Mouse (Mus musculus): ENCODE results near the gene Lif.

DNA sequence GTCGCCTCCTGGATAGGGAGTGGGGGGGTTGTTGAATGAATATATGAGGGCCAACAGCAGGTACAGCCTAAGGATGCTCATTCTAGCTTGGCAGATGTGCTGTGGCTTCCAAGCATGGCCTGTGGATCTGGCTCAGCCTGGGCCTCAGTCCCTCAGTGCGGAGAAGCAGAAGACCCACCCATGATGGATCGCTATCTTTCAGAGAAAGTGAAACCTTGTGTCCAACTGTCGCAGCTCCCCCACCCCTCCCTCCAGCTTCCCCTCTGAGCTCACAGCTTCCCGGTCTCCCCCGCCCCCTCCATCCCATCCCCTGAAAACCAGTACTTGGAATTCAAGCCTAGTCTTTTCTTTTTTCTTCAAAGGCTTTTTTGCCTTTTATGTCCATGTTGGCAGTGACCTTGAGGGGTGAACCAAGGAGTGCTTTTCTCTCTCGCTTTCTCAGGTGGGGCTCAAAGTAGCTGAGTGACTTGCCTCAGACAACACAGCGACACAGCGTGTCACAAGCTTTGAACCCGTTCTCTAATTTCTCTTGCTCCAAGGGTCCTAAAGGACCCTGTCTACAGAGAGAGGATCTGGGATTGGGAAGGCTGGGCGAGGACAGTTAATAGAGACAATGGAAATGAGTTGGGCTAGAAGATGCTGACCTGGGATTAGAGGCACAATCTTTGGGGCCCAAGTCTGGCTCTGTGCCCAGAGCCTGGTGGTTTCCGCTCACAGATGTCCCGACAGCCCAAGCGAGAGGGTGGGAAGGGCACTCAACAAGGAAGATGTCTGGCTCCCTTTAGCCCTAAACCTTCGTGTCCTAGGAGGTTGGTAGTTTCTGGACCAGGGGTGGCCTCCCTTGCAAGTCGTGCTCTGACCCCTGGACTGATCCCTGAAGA is 21.5 kb upstream of the Lif start, which contains the start of gene Osm:
- TF ChIP-seq CTCF (IDR thresholded peaks at IDR 0.05; ENCODE audit: borderline replicate concordance, extremely low read depth, insufficient read depth, insufficient read length) (no peak), POLR2A (IDR thresholded peaks at IDR 0.05; ENCODE audit: borderline replicate concordance, extremely low read depth, insufficient read depth, insufficient read length, poor library complexity, severe bottlenecking) (no peak)

All from brain, embryonic 14.5 days (tissue).